In genomic region chr4:126468925-126469324, GRCm38 (mm10) we compare ENCODE assay signal across 8 mouse cellular contexts. TPM values are rescaled to one million over a fixed set of nuclear protein-coding genes. Genes with fewer than 3 reads are reported as not detected.
A peak's percentile ranks its signal among the peaks of the same experiment; 100 is the strongest.
DNase-seq lines count a peak whose midpoint lies in the region; ATAC-seq and TF ChIP-seq lines count a peak whose summit lies in the region.

No protein-coding gene starts in this region.

- H3K27me3 ChIP-seq in heart, embryonic 16.5 days (ENCODE audit: control insufficient read depth, insufficient read depth, low read length): no peaks in the 10 kb centered on the region
- H3K27me3 ChIP-seq in hindbrain, embryonic 11.5 days (ENCODE audit: control insufficient read depth, insufficient read depth, low read length): no peaks in the 10 kb centered on the region
- H3K27me3 ChIP-seq in midbrain, embryonic 13.5 days: no peaks in the 10 kb centered on the region

- peak overlapping the region; percentile 98 for H3K4me3 ChIP-seq in heart, embryonic 16.5 days (ENCODE audit: low read length)
- peak overlapping the region; percentile 0 for H3K4me3 ChIP-seq in bone marrow, adult 2 months (replicated peaks; ENCODE audit: control insufficient read depth, low read depth, low read length)
- H3K4me3 ChIP-seq in hindbrain, embryonic 11.5 days (ENCODE audit: low read depth, low read length): peak overlapping the region; percentile 82
- H3K4me3 ChIP-seq in midbrain, embryonic 13.5 days (replicated peaks): peak overlapping the region; percentile 64

- H3K4me1 ChIP-seq in heart, embryonic 16.5 days (ENCODE audit: control insufficient read depth, insufficient read depth, low read length): peaks cover 22% of the 10 kb centered on the region
- no peaks in the 10 kb centered on the region for H3K4me1 ChIP-seq in bone marrow, adult 2 months (ENCODE audit: control insufficient read depth, insufficient read depth, low read length)
- peaks cover 5% of the 10 kb centered on the region; the same call in 1 of the 2 replicates for H3K4me1 ChIP-seq in hindbrain, embryonic 11.5 days (replicated peaks; ENCODE audit: control insufficient read depth, insufficient read depth, low read length)
- H3K4me1 ChIP-seq in midbrain, embryonic 13.5 days (replicated peaks): peaks cover 45% of the 10 kb centered on the region

- no peaks in the 10 kb centered on the region for H3K9me3 ChIP-seq in heart, embryonic 16.5 days (replicated peaks; ENCODE audit: control insufficient read depth, low read length)
- H3K9me3 ChIP-seq in hindbrain, embryonic 11.5 days (ENCODE audit: control insufficient read depth, low read length): no peaks in the 10 kb centered on the region
- H3K9me3 ChIP-seq in midbrain, embryonic 13.5 days: no peaks in the 10 kb centered on the region

- no peak overlapping the region; the same call in none of the 2 replicates for H3K27ac ChIP-seq in heart, embryonic 16.5 days (ENCODE audit: low read length)
- peak overlapping the region; percentile 5; the same call in 1 of the 2 replicates for H3K27ac ChIP-seq in bone marrow, adult 2 months (ENCODE audit: control insufficient read depth, insufficient read depth, low read depth, low read length, poor library complexity)
- peak overlapping the region; percentile 95 for H3K27ac ChIP-seq in hindbrain, embryonic 11.5 days (ENCODE audit: low read depth, low read length)
- peak overlapping the region; percentile 95 for H3K27ac ChIP-seq in midbrain, embryonic 13.5 days

- no peak for TF ChIP-seq POLR2A in bone marrow, adult 2 months (IDR thresholded peaks at IDR 0.05; ENCODE audit: borderline replicate concordance, control insufficient read depth, low read depth, low read length)

- H3K36me3 ChIP-seq in heart, embryonic 16.5 days (ENCODE audit: control insufficient read depth, insufficient read depth): no peaks in the 10 kb centered on the region
- H3K36me3 ChIP-seq in hindbrain, embryonic 11.5 days (ENCODE audit: control insufficient read depth, insufficient read depth, low read length): no peaks in the 10 kb centered on the region
- H3K36me3 ChIP-seq in midbrain, embryonic 13.5 days: no peaks in the 10 kb centered on the region

- peak overlapping the region; percentile 91 for H3K9ac ChIP-seq in heart, embryonic 16.5 days (ENCODE audit: low read length)
- H3K9ac ChIP-seq in hindbrain, embryonic 11.5 days (ENCODE audit: low read depth, low read length): peak overlapping the region; percentile 94
- peak overlapping the region; percentile 86; the same call in 1 of the 2 replicates for H3K9ac ChIP-seq in midbrain, embryonic 13.5 days (replicated peaks)

- no peak for TF ChIP-seq CTCF in bone marrow, adult 2 months (IDR thresholded peaks at IDR 0.05; ENCODE audit: control insufficient read depth, insufficient read depth, low read length)

- WGBS in heart, embryonic 16.5 days: 6% methylated on average over 8 of the region's 8 CpGs
- WGBS in bone marrow, adult 2 months: 1% methylated on average over 8 of the region's 8 CpGs
- 7% methylated on average over 8 of the region's 8 CpGs for WGBS in hindbrain, embryonic 11.5 days
- WGBS in midbrain, embryonic 13.5 days: 7% methylated on average over 8 of the region's 8 CpGs

- peak overlapping the region; percentile 88 for H3K4me2 ChIP-seq in heart, embryonic 16.5 days (ENCODE audit: low read depth, low read length)
- peak overlapping the region; percentile 60 for H3K4me2 ChIP-seq in hindbrain, embryonic 11.5 days (replicated peaks; ENCODE audit: low read depth, low read length)
- peak overlapping the region; percentile 79 for H3K4me2 ChIP-seq in midbrain, embryonic 13.5 days (replicated peaks)

- no peak for DNase-seq in heart, adult 9 months (ENCODE audit: low spot score in 2 of 2)
- no peak for DNase-seq in hindbrain, embryonic 11.5 days (ENCODE audit: low spot score)
- no peak for DNase-seq in urinary bladder, adult 18-20 months (ENCODE audit: low spot score in 2 of 2)
- no peak for DNase-seq in thymus, postnatal 0 days (ENCODE audit: low spot score)
- DNase-seq in thymus, postnatal 4 days: no peak

- peak; percentile 21 for ATAC-seq in heart, embryonic 16.5 days (replicated peaks; ENCODE audit: extremely low read depth, insufficient read depth, low FRiP score)
- ATAC-seq in hindbrain, embryonic 11.5 days (ENCODE audit: low FRiP score): no peak; the same call in 1 of the 2 replicates
- ATAC-seq in midbrain, embryonic 13.5 days: no peak

RNA-seq across cellular contexts. Expression of gene Ago1, which starts 0.5 kb away (rescaled TPM):
- polyA plus RNA-seq in heart, embryonic 16.5 days (2015; fragmentation: Nextera tagmentation; extraction: Ambion mirVana): 2.1 and 2.3 TPM in 2 replicates
- 5.9 and 15.4 TPM in 2 replicates for polyA plus RNA-seq in bone marrow, adult 2 months (2011; ENCODE audit: insufficient read depth, insufficient read length, low replicate concordance, missing spikeins)
- 29.9 and 37.9 TPM in 2 replicates for polyA plus RNA-seq in hindbrain, embryonic 11.5 days (2014; fragmentation: Nextera tagmentation; extraction: Ambion mirVana)
- 18.5 and 19.5 TPM in 2 replicates for polyA plus RNA-seq in midbrain, embryonic 13.5 days (2015; fragmentation: Nextera tagmentation; extraction: Ambion mirVana)
- 5.2 and 6.1 TPM in 2 replicates for polyA plus RNA-seq in thymus, postnatal 0 days (2015; fragmentation: Nextera tagmentation; extraction: Ambion mirVana)

RNA-seq across cellular contexts. Expression of gene Ago3, which starts 39.6 kb away (rescaled TPM):
- 11.4 and 13.4 TPM in 2 replicates for polyA plus RNA-seq in heart, embryonic 16.5 days (2015; fragmentation: Nextera tagmentation; extraction: Ambion mirVana)
- 1.9 and 5.2 TPM in 2 replicates for polyA plus RNA-seq in bone marrow, adult 2 months (2011; ENCODE audit: insufficient read depth, insufficient read length, low replicate concordance, missing spikeins)
- polyA plus RNA-seq in hindbrain, embryonic 11.5 days (2014; fragmentation: Nextera tagmentation; extraction: Ambion mirVana): 14.4 and 16.1 TPM in 2 replicates
- 17.7 and 18.4 TPM in 2 replicates for polyA plus RNA-seq in midbrain, embryonic 13.5 days (2015; fragmentation: Nextera tagmentation; extraction: Ambion mirVana)
- 11.1 and 13.6 TPM in 2 replicates for polyA plus RNA-seq in thymus, postnatal 0 days (2015; fragmentation: Nextera tagmentation; extraction: Ambion mirVana)

Comparison
In these comparisons a context has a peak if more than half of its experiments do, and no peak if none do; other contexts are left out.
1. H3K4me3 ChIP-seq: peak in every context shown above with its lines; median percentile 98 in heart, embryonic 16.5 days; 82 in hindbrain, embryonic 11.5 days; 64 in midbrain, embryonic 13.5 days; 0 in bone marrow, adult 2 months.